Mouse (Mus musculus): ENCODE measurements around the gene Card14. TPM values are rescaled to one million over a fixed set of nuclear protein-coding genes. Genes with fewer than 3 reads are reported as not detected.

Card14 gene
- not detected for total RNA-seq (2023)

DNA sequence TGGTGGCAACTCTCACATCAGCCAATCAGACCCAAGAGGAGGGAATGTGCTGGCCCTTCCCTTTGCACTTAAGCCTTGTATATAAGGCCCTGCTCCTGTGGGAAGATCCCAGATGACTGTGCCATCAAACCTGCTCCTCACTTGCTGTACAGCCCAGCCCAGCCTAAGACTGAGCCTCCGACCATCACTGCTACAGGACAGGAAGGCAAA lies at the start of gene Card14:
Gene Card14, plus strand, starts transcription at position 111 of the 210 bp plus-strand sequence.

DNA sequence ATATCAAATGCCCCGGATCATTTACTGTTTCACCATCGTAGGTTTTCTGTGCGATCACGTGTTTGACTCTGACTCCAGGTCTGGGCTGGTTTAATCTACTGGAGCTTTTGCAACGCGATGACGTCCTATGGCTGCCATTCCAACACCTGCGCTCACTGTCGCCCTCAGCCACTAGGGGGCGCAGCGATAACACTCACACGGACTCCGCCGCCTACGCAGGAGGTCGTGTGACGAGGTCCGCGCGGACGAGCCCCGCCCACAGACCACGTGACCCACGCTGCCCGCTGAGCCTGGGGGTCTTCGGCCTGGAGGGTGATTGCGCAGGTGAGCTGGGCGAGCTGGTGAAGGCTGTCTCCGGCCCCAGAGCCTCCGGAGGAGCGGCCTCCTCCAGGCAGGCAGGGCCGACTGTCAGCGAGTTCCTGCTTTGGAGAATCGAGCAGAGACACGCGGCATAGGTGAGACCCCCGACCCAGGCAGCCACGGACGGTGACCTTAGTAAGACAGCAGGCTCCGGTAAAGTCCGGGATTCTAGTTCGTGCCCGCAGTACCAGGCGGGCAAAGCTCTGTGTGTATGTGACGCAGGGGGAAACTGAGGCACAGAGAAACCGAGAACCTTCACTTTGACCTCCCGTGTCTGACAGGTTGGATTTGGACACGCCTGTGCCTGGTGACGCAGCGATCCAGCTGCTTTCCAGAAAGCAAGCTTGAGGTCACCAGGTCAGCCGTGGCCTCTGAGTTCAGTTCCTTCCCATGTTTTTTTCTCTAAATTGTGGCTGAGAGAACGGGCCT lies 39.6 kb upstream of the Card14 start, which contains the start of gene Gaa:
Gene Gaa, plus strand, starts transcription at position 120 of the 789 bp plus-strand sequence.

DNA sequence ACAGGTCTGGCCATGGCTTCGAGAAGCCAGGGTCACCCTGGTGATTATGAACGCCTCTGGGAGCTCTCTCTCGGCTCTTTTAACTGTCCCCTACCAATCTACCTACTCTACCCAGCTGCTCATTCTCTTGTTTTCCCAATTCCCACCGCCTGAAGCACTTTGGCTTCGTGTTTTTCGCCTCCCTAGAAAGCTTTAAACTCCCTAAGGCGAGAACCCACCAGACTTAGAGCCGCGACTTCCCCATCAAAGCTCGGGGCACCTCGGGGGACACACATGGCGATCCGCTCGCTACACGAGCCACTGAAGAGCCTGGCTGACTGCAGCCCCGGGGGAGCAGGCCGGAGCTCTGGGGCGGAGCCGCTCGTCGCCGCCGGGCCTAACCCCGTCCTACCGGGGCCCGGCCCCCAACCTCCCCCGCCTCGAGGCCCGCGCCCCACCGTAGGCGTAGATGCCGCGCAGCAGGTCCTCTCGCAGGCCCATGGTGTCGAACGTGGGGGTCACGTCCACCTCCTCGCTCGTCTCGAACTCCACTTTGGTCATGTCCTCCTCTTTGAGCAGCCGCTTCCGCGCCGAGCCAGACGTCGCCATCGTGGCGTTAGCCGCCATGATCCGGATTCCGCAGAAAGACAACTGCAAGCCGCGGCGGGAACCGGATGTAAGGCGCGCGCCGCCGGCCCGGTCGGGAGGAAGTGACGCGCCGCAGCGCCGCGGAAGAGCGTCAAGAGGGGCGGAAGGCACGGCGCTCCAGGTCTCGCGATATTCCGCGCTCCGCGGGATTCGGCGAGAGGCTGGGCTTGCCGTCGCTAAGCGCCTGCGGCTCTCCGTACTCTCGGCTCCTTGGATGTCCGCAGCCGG lies 8.0 kb upstream of the Card14 start, which contains the start of gene Eif4a3:
Gene Eif4a3, minus strand, starts transcription at position 699 of the 855 bp plus-strand sequence.

DNA sequence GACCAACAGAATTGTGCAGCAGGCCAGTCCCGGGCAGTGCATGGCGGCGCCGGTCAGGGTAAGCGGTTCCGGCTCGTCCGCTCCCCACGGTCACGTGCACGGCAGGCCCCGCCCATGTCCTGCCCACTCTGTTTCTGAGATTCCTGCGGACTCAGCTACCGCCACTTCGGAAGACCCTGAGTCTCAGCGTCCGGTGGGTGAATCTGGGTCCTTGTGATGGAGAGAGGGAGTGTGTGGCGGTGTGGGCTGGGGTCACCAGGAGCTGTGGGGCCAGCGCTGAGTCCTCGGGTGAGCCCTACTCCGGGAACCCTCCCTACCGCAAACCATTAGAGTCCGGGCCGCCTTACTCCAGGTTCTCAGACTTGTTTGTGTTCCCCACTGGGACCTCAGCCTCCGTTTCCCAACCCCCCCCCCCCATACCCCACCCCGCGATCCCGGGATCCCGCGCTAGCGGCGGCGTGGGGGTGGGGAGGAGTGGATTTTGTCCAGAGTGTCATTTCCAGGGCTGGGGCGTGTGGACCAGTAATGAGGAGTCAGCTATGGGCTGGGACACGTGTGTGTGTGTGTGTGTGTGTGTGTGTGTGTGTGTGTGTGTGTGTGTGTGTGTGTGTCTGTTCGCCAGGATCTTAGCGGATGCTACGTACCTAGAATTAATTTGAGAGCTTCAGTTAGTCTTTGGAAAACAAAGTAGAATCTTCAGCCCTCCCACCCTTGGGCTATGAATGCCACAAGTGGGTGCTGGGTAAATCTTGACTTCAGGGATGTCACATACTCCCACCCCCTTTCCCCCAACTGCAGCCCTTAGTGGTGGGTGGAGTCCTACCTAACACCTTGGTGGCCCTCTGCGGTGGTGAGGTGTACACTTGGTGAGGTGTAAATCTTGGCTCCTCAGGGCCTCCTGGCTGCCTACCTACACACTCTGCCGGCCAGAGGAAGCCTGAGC lies 48.1 kb downstream of the Card14 start, which contains the start of the genes Sgsh and Slc26a11:
Gene Sgsh, minus strand, starts transcription at position 94 of the 943 bp plus-strand sequence.
Gene Slc26a11, plus strand, starts transcription at position 115 of the 943 bp plus-strand sequence.

DNA sequence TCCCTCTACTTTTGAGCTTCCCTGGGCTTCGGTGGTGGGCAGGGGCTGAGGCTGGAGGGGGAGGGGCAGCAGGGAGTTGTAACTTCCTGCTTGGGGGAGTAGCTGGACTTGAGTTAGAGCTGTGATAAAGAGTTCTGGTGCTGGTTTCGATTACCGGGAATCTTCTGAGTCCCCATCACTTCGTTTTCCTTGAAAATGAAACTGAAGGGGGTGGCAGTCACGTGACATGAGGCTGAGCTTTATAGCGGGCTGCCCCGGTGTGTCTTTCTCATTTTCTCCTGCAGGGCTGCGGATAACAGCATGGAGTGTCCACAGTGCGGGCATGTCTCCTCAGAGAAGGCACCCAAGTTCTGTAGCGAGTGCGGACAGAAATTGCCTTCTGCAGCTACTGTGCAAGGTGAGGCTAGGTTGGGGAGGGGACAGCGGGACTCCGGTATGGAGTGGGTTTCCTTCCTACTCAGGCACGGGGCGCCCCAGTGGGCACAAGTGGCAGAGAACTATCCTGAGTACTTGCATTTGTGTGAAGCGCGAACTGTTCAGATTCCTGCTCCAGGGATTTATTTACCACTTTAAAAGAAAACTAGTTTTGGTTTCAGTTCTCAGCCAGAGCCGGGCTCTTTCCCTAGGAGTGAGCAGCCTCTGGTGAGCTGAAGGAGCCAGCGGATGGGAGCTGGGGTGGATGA lies 85.4 kb downstream of the Card14 start, which contains the start of gene Rnf213:
Gene Rnf213, plus strand, starts transcription at position 301 of the 683 bp plus-strand sequence.

Other genes with a start within 250 kb of the Card14 start
- 10 to 100 TPM; 61.1 to 66.8 TPM for gene Cbx4, start 221.5 kb upstream of the Card14 start, total RNA-seq (2023)
- 10 to 100 TPM; 10.8 to 11.0 TPM for gene Tbc1d16, start 79.3 kb upstream of the Card14 start, total RNA-seq (2023)
- gene Ccdc40, start 79.2 kb upstream of the Card14 start, total RNA-seq (2023) = under 1 TPM; 0.18 to 0.88 TPM
- gene Gaa, start 39.9 kb upstream of the Card14 start, total RNA-seq (2023) = 10 to 100 TPM; 72.0 to 73.3 TPM
- gene Eif4a3, start 7.7 kb upstream of the Card14 start, total RNA-seq (2023) = 100 to 1,000 TPM; 132 to 152 TPM
- 10 to 100 TPM; 33.2 to 35.1 TPM for gene Sgsh, start 47.8 kb downstream of the Card14 start, total RNA-seq (2023)
- gene Slc26a11, start 47.8 kb downstream of the Card14 start, total RNA-seq (2023) = 10 to 100 TPM; 25.8 to 34.6 TPM
- 100 to 1,000 TPM; 146 to 166 TPM for gene Rnf213, start 85.3 kb downstream of the Card14 start, total RNA-seq (2023)
- 10 to 100 TPM; 17.2 to 22.7 TPM for gene Endov, start 183.6 kb downstream of the Card14 start, total RNA-seq (2023)
- gene Nptx1, start 240.0 kb downstream of the Card14 start, total RNA-seq (2023) = not detected

Measured in monocyte, adult 59 days (primary cell).